Mouse (Mus musculus) embryonic facial prominence, embryonic 11.5 days (tissue): ENCODE results near the gene Arhgef40. TPM values are rescaled to one million over a fixed set of nuclear protein-coding genes. Genes with fewer than 3 reads are reported as not detected.
A peak's percentile ranks its signal among the peaks of the same experiment; 100 is the strongest.

Source experiments
- ATAC-seq: fragments of 200-750 bp; cut with Nextera tagmentation; replicated peaks from 2 replicates; pipeline ENCODE4 v1.8.0; 2017; ENCODE audit warnings: low read depth; ENCODE audit not compliant: insufficient number of reproducible peaks, low FRiP score, low TSS enrichment
- DNase-seq: peaks from one replicate; pipeline ENCODE4 v3.0.0-alpha.2; 2015; ENCODE audit warnings: low spot score
- H3K27ac ChIP-seq: fragments of 300-500 bp; sonication (generic); replicated peaks from 2 replicates; pipeline ENCODE4 v1.5.1; 2014; ENCODE audit warnings: mild to moderate bottlenecking, low read depth, low read length, control low read depth
- H3K27me3 ChIP-seq: fragments of 300-500 bp; sonication (generic); 2 replicates; pipeline ENCODE4 v1.6.1; 2014; ENCODE audit warnings: mild to moderate bottlenecking, low read length, moderate library complexity, mixed read lengths; ENCODE audit not compliant: control insufficient read depth, insufficient read depth
- H3K36me3 ChIP-seq: fragments of 300-500 bp; sonication (generic); replicated peaks from 2 replicates; pipeline ENCODE4 v1.6.1; 2014; ENCODE audit warnings: low read depth, mild to moderate bottlenecking, low read length, moderate library complexity, mixed read lengths; ENCODE audit not compliant: control insufficient read depth, insufficient read depth
- H3K4me1 ChIP-seq: fragments of 300-500 bp; sonication (generic); 2 replicates; pipeline ENCODE4 v1.6.1; 2014; ENCODE audit warnings: low read length, mixed read lengths; ENCODE audit not compliant: control insufficient read depth, insufficient read depth
- H3K4me2 ChIP-seq: fragments of 300-500 bp; sonication (generic); 2 replicates; pipeline ENCODE4 v1.6.1; 2014; ENCODE audit warnings: low read depth, mild to moderate bottlenecking, control low read depth, low read length, moderate library complexity
- H3K4me3 ChIP-seq: fragments of 300-500 bp; sonication (generic); 2 replicates; pipeline ENCODE4 v1.5.1; 2014; ENCODE audit warnings: low read depth, low read length, control low read depth
- H3K9ac ChIP-seq: fragments of 300-500 bp; sonication (generic); replicated peaks from 2 replicates; pipeline ENCODE4 v1.6.1; 2014; ENCODE audit warnings: mild to moderate bottlenecking, control low read depth, low read length
- H3K9me3 ChIP-seq: fragments of 300-500 bp; sonication (generic); replicated peaks from 2 replicates; pipeline ENCODE4 v1.6.1; 2016; ENCODE audit warnings: mild to moderate bottlenecking, low read length, inconsistent platforms, mixed read lengths; ENCODE audit not compliant: control insufficient read depth
- WGBS: fragments of 180-500 bp; shearing (Covaris S2); extraction: QIAGEN DNeasy Blood & Tissue Kit; methylation state at CpG from one replicate; pipeline ENCODE4 v1.1.7; 2014; 5-methylcytosine and 5-hydroxymethylcytosine counted together
- polyA plus RNA-seq: library from polyadenylated mRNA; unstranded; fragments of >200 nt; fragmentation: Nextera tagmentation; extraction: Ambion mirVana; gene quantifications from 2 replicates; pipeline ENCODE4 v1.2.1, GENCODE M21; 2014

The Arhgef40 gene
- polyA plus RNA-seq, 1 experiment from 2014 or later, result 82.6 TPM

DNA sequence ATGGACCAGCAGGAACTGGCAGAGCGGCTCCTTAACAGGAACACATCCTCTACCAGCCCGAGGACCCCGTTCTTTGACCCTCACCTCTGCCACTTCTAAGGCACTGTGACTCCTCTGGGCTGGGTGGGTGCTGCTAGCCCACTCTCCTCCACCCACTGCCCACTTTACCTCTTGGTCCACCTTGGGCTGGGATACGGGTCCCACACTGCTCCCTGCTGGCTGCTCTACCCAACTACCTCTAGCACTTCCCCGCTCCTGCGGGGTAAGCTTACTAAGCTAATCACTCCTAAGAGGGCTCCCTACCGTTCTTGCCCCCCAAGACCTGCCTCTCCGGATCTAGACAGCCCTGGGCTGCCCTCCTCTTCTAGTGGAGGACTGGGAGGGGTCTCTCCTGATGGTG, 21.7 kb downstream of the Arhgef40 start:
- Histone ChIP-seq H3K4me1 (peaks cover 5% of the 10 kb centered on the region; the same call in 1 of the 2 replicates), H3K9me3 (no peaks in the 10 kb centered on the region), H3K27ac (no peak overlapping the region), H3K4me2 (no peak overlapping the region), H3K9ac (no peak overlapping the region), H3K4me3 (no peak overlapping the region), H3K36me3 (peaks cover 18% of the 10 kb centered on the region), H3K27me3 (no peaks in the 10 kb centered on the region)
- ATAC-seq (no peak), DNase-seq (peak; percentile 43)
- 74% methylated on average over 8 of the region's 8 CpGs for WGBS

DNA sequence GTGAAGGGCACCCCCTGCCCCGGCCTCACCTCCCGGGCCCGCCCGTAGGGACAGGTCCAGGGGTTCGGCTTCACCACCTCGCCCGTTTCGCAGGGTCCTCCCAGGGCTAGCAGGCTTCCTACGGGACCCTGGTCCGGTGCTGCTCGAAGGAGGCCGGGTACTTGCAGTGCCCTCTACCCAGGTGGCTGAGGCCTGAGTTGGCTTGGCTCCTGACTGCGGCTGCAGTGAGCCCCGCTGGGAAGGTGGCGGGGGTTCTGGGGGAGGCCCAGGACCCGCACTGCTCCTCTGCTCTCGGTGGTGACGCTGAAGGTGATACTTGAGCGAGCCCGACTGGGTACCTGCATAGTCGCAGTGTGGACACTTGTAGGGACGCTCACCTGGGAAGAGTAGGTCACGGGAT, 22.3 kb downstream of the Arhgef40 start:
- Histone ChIP-seq H3K4me1 (peaks cover 5% of the 10 kb centered on the region; the same call in 1 of the 2 replicates), H3K9me3 (no peaks in the 10 kb centered on the region), H3K27me3 (no peaks in the 10 kb centered on the region), H3K9ac (no peak overlapping the region), H3K4me3 (no peak overlapping the region), H3K27ac (no peak overlapping the region), H3K36me3 (peaks cover 17% of the 10 kb centered on the region), H3K4me2 (no peak overlapping the region)
- DNase-seq (no peak), ATAC-seq (no peak)
- 93% methylated on average over 23 of the region's 23 CpGs for WGBS

DNA sequence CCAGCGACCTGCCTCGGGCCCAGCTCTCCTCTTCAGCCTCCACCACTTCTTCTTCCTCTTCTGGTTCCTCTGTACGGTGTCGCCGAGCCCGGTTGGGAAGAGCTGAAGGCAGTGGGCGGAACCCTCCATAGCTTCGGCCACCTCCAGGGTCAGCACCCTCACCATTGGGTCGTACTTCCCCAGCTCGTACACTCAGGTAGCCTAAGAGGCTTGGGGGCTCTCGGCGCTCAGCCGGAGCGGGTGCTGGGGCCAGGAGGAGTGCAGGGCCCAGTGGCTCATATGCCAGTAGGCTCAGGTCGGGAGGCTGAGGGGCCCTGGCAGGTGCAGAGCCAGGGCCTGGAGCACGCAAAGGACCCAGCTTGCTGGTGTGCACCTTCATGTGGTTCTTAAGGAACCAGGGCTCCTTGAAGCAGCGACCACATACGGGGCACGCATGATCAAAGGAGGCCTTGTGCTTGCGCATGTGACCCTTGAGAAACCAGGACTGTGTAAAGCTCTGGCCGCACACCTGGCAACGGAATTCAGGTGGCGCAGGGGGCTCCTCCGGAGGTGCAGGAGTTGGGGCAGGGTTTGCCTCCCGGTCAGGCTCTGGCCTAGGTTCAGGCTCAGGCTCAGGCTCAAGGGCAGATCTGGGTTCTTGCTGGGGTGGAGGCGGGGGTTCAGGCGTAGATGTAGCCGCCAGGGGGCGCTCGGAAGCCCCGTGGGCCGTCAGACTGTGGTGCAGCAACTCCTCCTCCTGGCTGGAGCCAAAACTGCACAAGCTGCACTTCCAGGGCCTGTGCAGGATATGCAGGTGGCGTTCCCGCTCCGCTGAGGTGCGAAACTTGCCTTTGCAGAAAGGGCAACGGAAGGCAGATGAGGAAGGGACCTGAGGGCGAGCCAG, 24.0 kb downstream of the Arhgef40 start:
- no peaks in the 10 kb centered on the region for H3K9me3 ChIP-seq
- H3K4me2 ChIP-seq, result peak overlapping the region; percentile 36
- peaks cover 5% of the 10 kb centered on the region; the same call in 1 of the 2 replicates for H3K4me1 ChIP-seq
- DNase-seq (peak; percentile 91), ATAC-seq (peak; percentile 36)
- H3K27me3 ChIP-seq, result no peaks in the 10 kb centered on the region
- H3K4me3 ChIP-seq, result no peak overlapping the region
- H3K36me3 ChIP-seq, result peaks cover 10% of the 10 kb centered on the region
- WGBS, result 56% methylated on average over 38 of the region's 38 CpGs
- H3K9ac ChIP-seq, result peak overlapping the region; percentile 37; the same call in 1 of the 2 replicates
- 0 out of 2 replicates have a peak overlapping the region, but pooled peaks have one; percentile 41 for H3K27ac ChIP-seq

GRCm38 (mm10) chr14:52009361-52009760, 24.8 kb downstream of the Arhgef40 start:
- H3K36me3 ChIP-seq, result peaks cover 6% of the 10 kb centered on the region
- no peaks in the 10 kb centered on the region for H3K9me3 ChIP-seq
- DNase-seq, result no peak
- peak overlapping the region; percentile 36 for H3K4me2 ChIP-seq
- no peaks in the 10 kb centered on the region for H3K27me3 ChIP-seq
- H3K4me1 ChIP-seq, result peaks cover 5% of the 10 kb centered on the region; the same call in 1 of the 2 replicates
- no peak for ATAC-seq
- peak overlapping the region; percentile 37 for H3K9ac ChIP-seq
- H3K27ac ChIP-seq, result 0 out of 2 replicates have a peak overlapping the region, but pooled peaks have one; percentile 41
- H3K4me3 ChIP-seq, result no peak overlapping the region
- WGBS, result 42% methylated on average over 26 of the region's 26 CpGs

GRCm38 (mm10) chr14:52009841-52010240, 25.3 kb downstream of the Arhgef40 start:
- peaks cover 6% of the 10 kb centered on the region for H3K36me3 ChIP-seq
- no peak for ATAC-seq
- WGBS, result 46% methylated on average over 6 of the region's 6 CpGs
- H3K27me3 ChIP-seq, result no peaks in the 10 kb centered on the region
- peak overlapping the region; percentile 29 for H3K4me3 ChIP-seq
- DNase-seq, result no peak
- peak overlapping the region; percentile 36 for H3K4me2 ChIP-seq
- no peaks in the 10 kb centered on the region for H3K9me3 ChIP-seq
- peaks cover 5% of the 10 kb centered on the region; the same call in 1 of the 2 replicates for H3K4me1 ChIP-seq
- H3K27ac ChIP-seq, result peak overlapping the region; percentile 78; the same call in 1 of the 2 replicates
- peak overlapping the region; percentile 52; the same call in 1 of the 2 replicates for H3K9ac ChIP-seq

- DNase-seq (peak; percentile 88), ATAC-seq (peak; percentile 74)
- peaks cover 8% of the 10 kb centered on the region; the same call in 1 of the 2 replicates for H3K4me1 ChIP-seq
Observed at GRCm38 (mm10) chr14:52010446-52011111, 26.1 kb downstream of the Arhgef40 start.

GRCm38 (mm10) chr14:52011683-52012082, 27.2 kb downstream of the Arhgef40 start:
- 45% methylated on average over 1 of the region's 1 CpGs for WGBS
- Histone ChIP-seq H3K4me3 (no peak overlapping the region), H3K27ac (no peak overlapping the region), H3K4me2 (no peak overlapping the region), H3K36me3 (peaks cover 6% of the 10 kb centered on the region; the same call in 1 of the 2 replicates), H3K27me3 (no peaks in the 10 kb centered on the region), H3K4me1 (peaks cover 8% of the 10 kb centered on the region; the same call in 1 of the 2 replicates), H3K9me3 (no peaks in the 10 kb centered on the region), H3K9ac (no peak overlapping the region)
- no peak for ATAC-seq
- DNase-seq, result peak; percentile 47

More at GRCm38 (mm10) chr14:52010446-52011111, 26.1 kb downstream of the Arhgef40 start:
- Histone ChIP-seq H3K36me3 (peaks cover 6% of the 10 kb centered on the region), H3K9me3 (no peaks in the 10 kb centered on the region), H3K4me3 (peak overlapping the region; percentile 29), H3K9ac (peak overlapping the region; percentile 52), H3K27me3 (no peaks in the 10 kb centered on the region), H3K27ac (peak overlapping the region; percentile 78), H3K4me2 (peak overlapping the region; percentile 36)
- WGBS, result 1% methylated on average over 9 of the region's 9 CpGs
